Mouse (Mus musculus): ENCODE measurements around the gene H3f3a. TPM values are rescaled to one million over a fixed set of nuclear protein-coding genes. Genes with fewer than 3 reads are reported as not detected.

The H3f3a gene
- polyA plus RNA-seq, 1 experiment from 2014 or later = 1,306 TPM

GRCm38 (mm10) chr1:180801466-180801994 is 12.2 kb downstream of the H3f3a start:
- Histone ChIP-seq H3K36me3 (replicated peaks; ENCODE audit: insufficient read depth, low read length) (peaks cover 57% of the 10 kb centered on the region), H3K9ac (replicated peaks) (no peak overlapping the region), H3K4me3 (ENCODE audit: low read depth, low read length) (no peak overlapping the region), H3K4me1 (ENCODE audit: insufficient read depth) (no peaks in the 10 kb centered on the region), H3K27me3 (ENCODE audit: insufficient read depth, low read length) (no peaks in the 10 kb centered on the region), H3K27ac (ENCODE audit: low read depth) (no peak overlapping the region), H3K9me3 (ENCODE audit: low read length) (no peaks in the 10 kb centered on the region), H3K4me2 (ENCODE audit: low read depth, low read length) (no peak overlapping the region)
- DNase-seq (no peak), ATAC-seq (peak; percentile 28)
- TF ChIP-seq EP300 (IDR thresholded peaks at IDR 0.05; ENCODE audit: low read depth) = no peak
- 78% methylated on average over 3 of the region's 3 CpGs for WGBS (ENCODE audit: insufficient replicate concordance)

- peaks cover 50% of the 10 kb centered on the region for H3K36me3 ChIP-seq (replicated peaks; ENCODE audit: insufficient read depth, low read length)
Measured at GRCm38 (mm10) chr1:180800814-180801213, 12.9 kb downstream of the H3f3a start.

GRCm38 (mm10) chr1:180800022-180800421 is 13.7 kb downstream of the H3f3a start:
- 94% methylated on average over 5 of the region's 5 CpGs for WGBS (ENCODE audit: insufficient replicate concordance)
- H3K4me3 ChIP-seq (ENCODE audit: low read depth, low read length) = no peak overlapping the region
- no peak for ATAC-seq
- TF ChIP-seq CTCF (IDR thresholded peaks at IDR 0.05; ENCODE audit: low read depth) (no peak), EP300 (IDR thresholded peaks at IDR 0.05; ENCODE audit: low read depth) (no peak)
- no peaks in the 10 kb centered on the region for H3K4me1 ChIP-seq (ENCODE audit: insufficient read depth)
- no peak overlapping the region for H3K4me2 ChIP-seq (ENCODE audit: low read depth, low read length)
- H3K27me3 ChIP-seq (ENCODE audit: insufficient read depth, low read length) = no peaks in the 10 kb centered on the region
- DNase-seq = no peak
- peaks cover 42% of the 10 kb centered on the region for H3K36me3 ChIP-seq (replicated peaks; ENCODE audit: insufficient read depth, low read length)
- H3K9ac ChIP-seq (replicated peaks) = no peak overlapping the region
- H3K9me3 ChIP-seq (ENCODE audit: low read length) = no peaks in the 10 kb centered on the region
- no peak overlapping the region for H3K27ac ChIP-seq (ENCODE audit: low read depth)

More at GRCm38 (mm10) chr1:180800814-180801213, 12.9 kb downstream of the H3f3a start:
- Histone ChIP-seq H3K4me3 (ENCODE audit: low read depth, low read length) (no peak overlapping the region), H3K27ac (ENCODE audit: low read depth) (no peak overlapping the region), H3K4me1 (ENCODE audit: insufficient read depth) (no peaks in the 10 kb centered on the region), H3K9me3 (ENCODE audit: low read length) (no peaks in the 10 kb centered on the region), H3K4me2 (ENCODE audit: low read depth, low read length) (no peak overlapping the region), H3K27me3 (ENCODE audit: insufficient read depth, low read length) (no peaks in the 10 kb centered on the region), H3K9ac (replicated peaks) (no peak overlapping the region)
- DNase-seq (no peak), ATAC-seq (0 out of 2 replicates have a peak, but pooled peaks have one; percentile 19)
- TF ChIP-seq CTCF (IDR thresholded peaks at IDR 0.05; ENCODE audit: low read depth) (no peak), EP300 (IDR thresholded peaks at IDR 0.05; ENCODE audit: low read depth) (no peak)
- WGBS (ENCODE audit: insufficient replicate concordance) = 53% methylated on average over 2 of the region's 2 CpGs

- H3K9ac ChIP-seq (replicated peaks) = no peak overlapping the region
- no peak for TF ChIP-seq CTCF (IDR thresholded peaks at IDR 0.05; ENCODE audit: low read depth)
- no peak for TF ChIP-seq EP300 (IDR thresholded peaks at IDR 0.05; ENCODE audit: low read depth)
- 53% methylated on average over 5 of the region's 5 CpGs for WGBS (ENCODE audit: insufficient replicate concordance)
- ATAC-seq (no peak), DNase-seq (no peak)
- peaks cover 2% of the 10 kb centered on the region for H3K4me1 ChIP-seq (ENCODE audit: insufficient read depth)
- H3K36me3 ChIP-seq (replicated peaks; ENCODE audit: insufficient read depth, low read length) = peaks cover 34% of the 10 kb centered on the region
- no peak overlapping the region for H3K4me3 ChIP-seq (ENCODE audit: low read depth, low read length)
- H3K4me2 ChIP-seq (ENCODE audit: low read depth, low read length) = no peak overlapping the region
- no peak overlapping the region for H3K27ac ChIP-seq (ENCODE audit: low read depth)
- no peaks in the 10 kb centered on the region for H3K27me3 ChIP-seq (ENCODE audit: insufficient read depth, low read length)
- H3K9me3 ChIP-seq (ENCODE audit: low read length) = no peaks in the 10 kb centered on the region
Measured at GRCm38 (mm10) chr1:180799253-180799652, 14.5 kb downstream of the H3f3a start.

DNA sequence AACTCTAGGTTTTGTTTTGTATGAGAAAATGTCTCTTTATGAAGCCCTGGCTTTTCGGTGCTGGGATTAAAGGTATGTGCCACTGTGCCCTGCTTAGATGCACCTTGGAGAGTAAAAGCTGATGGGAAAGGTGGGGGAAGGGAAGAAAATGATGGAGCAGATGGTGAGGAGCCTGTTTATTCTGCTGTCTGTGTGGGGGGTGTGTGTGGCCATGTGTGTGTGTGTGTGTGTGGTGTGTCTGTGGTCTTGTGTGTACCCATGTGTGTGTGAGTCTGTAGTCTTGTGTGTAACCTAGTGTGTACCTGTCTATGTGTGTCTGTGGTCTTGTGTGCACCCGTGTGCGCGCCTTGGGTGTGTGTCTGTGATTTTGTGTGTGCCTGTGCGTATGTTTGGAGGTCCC is 15.1 kb downstream of the H3f3a start:
- TF ChIP-seq CTCF (IDR thresholded peaks at IDR 0.05; ENCODE audit: low read depth) (no peak), EP300 (IDR thresholded peaks at IDR 0.05; ENCODE audit: low read depth) (no peak)
- Histone ChIP-seq H3K27ac (ENCODE audit: low read depth) (no peak overlapping the region), H3K4me2 (ENCODE audit: low read depth, low read length) (no peak overlapping the region), H3K27me3 (ENCODE audit: insufficient read depth, low read length) (no peaks in the 10 kb centered on the region), H3K36me3 (replicated peaks; ENCODE audit: insufficient read depth, low read length) (peaks cover 29% of the 10 kb centered on the region), H3K4me1 (ENCODE audit: insufficient read depth) (peaks cover 8% of the 10 kb centered on the region), H3K4me3 (ENCODE audit: low read depth, low read length) (no peak overlapping the region), H3K9me3 (ENCODE audit: low read length) (no peaks in the 10 kb centered on the region), H3K9ac (replicated peaks) (no peak overlapping the region)
- DNase-seq (no peak), ATAC-seq (no peak)
- 88% methylated on average over 5 of the region's 5 CpGs for WGBS (ENCODE audit: insufficient replicate concordance)

DNA sequence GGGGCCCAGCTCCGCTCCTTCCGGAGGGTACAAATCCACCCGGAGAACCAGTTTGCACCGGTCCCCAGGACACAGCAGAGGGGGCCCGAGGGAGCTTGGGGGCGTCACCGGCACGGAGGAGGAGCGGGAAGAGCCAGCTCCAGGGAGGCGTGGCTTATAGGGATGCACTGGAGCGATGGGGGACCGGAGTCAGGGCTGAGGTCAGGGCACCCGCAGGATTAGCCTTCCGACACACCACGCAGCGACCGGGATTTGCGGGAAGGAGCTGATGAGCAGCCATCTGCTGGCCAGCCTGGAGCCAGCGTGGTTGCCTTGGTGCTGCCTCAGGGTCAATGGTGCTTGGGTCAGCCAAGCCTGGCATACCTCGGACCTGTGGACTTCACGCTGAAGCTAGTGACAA is 19.6 kb downstream of the H3f3a start:
- H3K4me1 ChIP-seq (ENCODE audit: insufficient read depth) = peaks cover 12% of the 10 kb centered on the region
- ATAC-seq (peak; percentile 62), DNase-seq (peak; percentile 35)
- TF ChIP-seq CTCF (IDR thresholded peaks at IDR 0.05; ENCODE audit: low read depth) (0 out of 2 replicates have a peak, but pooled peaks have one; percentile 4), EP300 (IDR thresholded peaks at IDR 0.05; ENCODE audit: low read depth) (no peak)
- WGBS (ENCODE audit: insufficient replicate concordance) = 4% methylated on average over 21 of the region's 21 CpGs
- no peaks in the 10 kb centered on the region for H3K9me3 ChIP-seq (ENCODE audit: low read length)
- H3K36me3 ChIP-seq (replicated peaks; ENCODE audit: insufficient read depth, low read length) = no peaks in the 10 kb centered on the region
- 0 out of 2 replicates have a peak, but pooled peaks cover 3% of the 10 kb centered on the region for H3K27me3 ChIP-seq (ENCODE audit: insufficient read depth, low read length)
- H3K4me3 ChIP-seq (ENCODE audit: low read depth, low read length) = peak overlapping the region; percentile 24
- H3K27ac ChIP-seq (ENCODE audit: low read depth) = no peak overlapping the region
- peak overlapping the region; percentile 40 for H3K9ac ChIP-seq (replicated peaks)
- H3K4me2 ChIP-seq (ENCODE audit: low read depth, low read length) = peak overlapping the region; percentile 68
